ENCODE assay signal across 10 mouse cellular contexts in genomic region chr19:43615571-43616414, GRCm38 (mm10). TPM values are rescaled to one million over a fixed set of nuclear protein-coding genes. Genes with fewer than 3 reads are reported as not detected.
DNase-seq lines count a peak whose midpoint lies in the region; ATAC-seq and TF ChIP-seq lines count a peak whose summit lies in the region.
"Had no signal": no experiment of that assay in that cellular context is flagged by ENCODE, and none has a peak within 500 bp of the region (broad histone marks: within the 10 kb centered on the region; RNA-seq: fewer than 3 reads in every experiment).

No protein-coding gene starts in this region.

- peak; percentile 45 for DNase-seq in embryo, embryonic 11 days
- DNase-seq in embryo, embryonic 10.5 days (ENCODE audit: low spot score): no peak
- no peak for DNase-seq in ES-E14 (ENCODE audit: low read depth, low spot score)
- DNase-seq in hindbrain, embryonic 10.5 days (ENCODE audit: low spot score): peak; percentile 63
- peak; percentile 97 for DNase-seq in midbrain, embryonic 11.5 days (ENCODE audit: low spot score, missing footprints)
- no peak for DNase-seq in cerebellum, adult 9-10 months
- no peak for DNase-seq in ovary, postnatal 36 days (ENCODE audit: low spot score)
- DNase-seq: kidney, adult 11 months had no signal

- ATAC-seq in midbrain, embryonic 11.5 days (ENCODE audit: low FRiP score): no peak
- ATAC-seq in megakaryocyte-erythroid progenitor cell, adult 5-6 weeks (replicated peaks; ENCODE audit: low FRiP score, low TSS enrichment, poor library complexity, severe bottlenecking): no peak

- under 1% methylated on average over 34 of the region's 34 CpGs for WGBS in hindbrain, embryonic 10.5 days
- under 1% methylated on average over 32 of the region's 34 CpGs for WGBS in midbrain, embryonic 11.5 days

- peak overlapping the region; percentile 23 to 41; a peak in 3 of 4 replicates for H3K4me3 ChIP-seq in ES-E14 (ENCODE audit: insufficient read depth in 1 of 2, low read depth in 1 of 2, low read length in 2 of 2, poor library complexity in 1 of 2, severe bottlenecking in 1 of 2)
- H3K4me3 ChIP-seq in hindbrain, embryonic 10.5 days: peak overlapping the region; percentile 52
- H3K4me3 ChIP-seq in midbrain, embryonic 11.5 days (ENCODE audit: low read depth, low read length): peak overlapping the region; percentile 33

- peaks cover 100% of the 10 kb centered on the region for H3K27me3 ChIP-seq in hindbrain, embryonic 10.5 days (ENCODE audit: insufficient read depth, poor library complexity, severe bottlenecking)
- peaks cover 94% of the 10 kb centered on the region for H3K27me3 ChIP-seq in midbrain, embryonic 11.5 days (ENCODE audit: control insufficient read depth, insufficient read depth, low read length)

- no peak overlapping the region for H3K9ac ChIP-seq in ES-E14 (ENCODE audit: insufficient read depth, low read depth, low read length, poor library complexity, severe bottlenecking)
- H3K9ac ChIP-seq in midbrain, embryonic 11.5 days (ENCODE audit: low read length): peak overlapping the region; percentile 20

- no peaks in the 10 kb centered on the region for H3K36me3 ChIP-seq in ES-E14 (ENCODE audit: control insufficient read depth, insufficient read depth, low read length, poor library complexity, severe bottlenecking)
- H3K36me3 ChIP-seq in hindbrain, embryonic 10.5 days: no peaks in the 10 kb centered on the region
- H3K36me3 ChIP-seq in midbrain, embryonic 11.5 days (ENCODE audit: control insufficient read depth, insufficient read depth, low read length): no peaks in the 10 kb centered on the region

- peak overlapping the region; percentile 55 for H3K4me2 ChIP-seq in midbrain, embryonic 11.5 days

- H3K4me1 ChIP-seq in ES-E14 (ENCODE audit: control insufficient read depth in 2 of 2, insufficient read depth in 2 of 2, low read length in 2 of 2, poor library complexity in 1 of 2): peaks cover 0 to 8% of the 10 kb centered on the region in 2 experiments; a peak in 1 of 4 replicates
- peaks cover 55% of the 10 kb centered on the region for H3K4me1 ChIP-seq in hindbrain, embryonic 10.5 days (replicated peaks)
- H3K4me1 ChIP-seq in midbrain, embryonic 11.5 days (ENCODE audit: control insufficient read depth, insufficient read depth, low read length): peaks cover 30% of the 10 kb centered on the region

- H3K27ac ChIP-seq in ES-E14 (ENCODE audit: insufficient read depth, low read depth, low read length, poor library complexity, severe bottlenecking): no peak overlapping the region
- peak overlapping the region; percentile 81 for H3K27ac ChIP-seq in hindbrain, embryonic 10.5 days
- H3K27ac ChIP-seq in midbrain, embryonic 11.5 days (ENCODE audit: low read depth, low read length): peak overlapping the region; percentile 27; the same call in 1 of the 2 replicates

- in situ Hi-C loops in ES-E14 (cut with MboI; ENCODE audit: low sequenced_read_pairs in 2 of 2, unreplicated experiment in 2 of 2): loop anchor here in 1 of 2 experiments (25.0 kb wide), 2 partner anchors 1547 to 1622 kb away; partner anchors contain the start of genes Lbx1 and Tlx1

- H3K9me3 ChIP-seq in ES-E14 (ENCODE audit: control insufficient read depth, insufficient read depth, low read depth, low read length): no peaks in the 10 kb centered on the region
- no peaks in the 10 kb centered on the region for H3K9me3 ChIP-seq in hindbrain, embryonic 10.5 days
- no peaks in the 10 kb centered on the region for H3K9me3 ChIP-seq in midbrain, embryonic 11.5 days (ENCODE audit: control insufficient read depth, low read length)

TF ChIP-seq in ES-E14, 5 proteins besides CTCF, POLR2A, EP300 and RAD21:
- no peak for TF ChIP-seq MAFK (IDR thresholded peaks at IDR 0.05; ENCODE audit: insufficient read depth, low read depth, low read length)
- no peak for TF ChIP-seq CHD2 (IDR thresholded peaks at IDR 0.05; ENCODE audit: low read depth, low read length)
- no peak for TF ChIP-seq ZNF384 (IDR thresholded peaks at IDR 0.05; ENCODE audit: low read depth, low read length)
- TF ChIP-seq HCFC1 (IDR thresholded peaks at IDR 0.05; ENCODE audit: borderline replicate concordance, insufficient read depth, low read length): no peak
- TF ChIP-seq ZC3H11A (IDR thresholded peaks at IDR 0.05; ENCODE audit: borderline replicate concordance, low read depth, low read length): no peak

RNA-seq across cellular contexts. Expression of gene Nkx2-3, which starts 3.7 kb away (rescaled TPM):
- total RNA-seq in ES-E14 (2012; rRNA removed): 0.27 TPM in 1 of 2 replicates, not detected in the other
- polyA plus RNA-seq in hindbrain, embryonic 10.5 days (2016; fragmentation: Nextera tagmentation; extraction: Ambion mirVana): 0.56 and 1.0 TPM in 2 replicates
- polyA plus RNA-seq in midbrain, embryonic 11.5 days (2014; fragmentation: Nextera tagmentation; extraction: Ambion mirVana): 0.60 and 0.77 TPM in 2 replicates
- total RNA-seq in megakaryocyte-erythroid progenitor cell, adult 5-6 weeks (2014; fragmentation: Nextera tagmentation): not detected in 2 replicates
- not detected in 2 replicates for total RNA-seq in megakaryocyte-erythroid progenitor cell, adult 5-6 weeks (2017)
- total RNA-seq: neutrophil, adult 5-6 weeks had no signal

RNA-seq across cellular contexts. Expression of gene Slc25a28, which starts 58.9 kb away (rescaled TPM):
- total RNA-seq in ES-E14 (2012; rRNA removed): 54.8 and 68.4 TPM in 2 replicates
- polyA plus RNA-seq in hindbrain, embryonic 10.5 days (2016; fragmentation: Nextera tagmentation; extraction: Ambion mirVana): 9.2 and 12.3 TPM in 2 replicates
- polyA plus RNA-seq in midbrain, embryonic 11.5 days (2014; fragmentation: Nextera tagmentation; extraction: Ambion mirVana): 7.6 and 9.7 TPM in 2 replicates
- 43.4 and 47.5 TPM in 2 replicates for total RNA-seq in megakaryocyte-erythroid progenitor cell, adult 5-6 weeks (2014; fragmentation: Nextera tagmentation)
- total RNA-seq in megakaryocyte-erythroid progenitor cell, adult 5-6 weeks (2017): 23.8 and 35.2 TPM in 2 replicates

Comparison
In these comparisons a context has a peak if more than half of its experiments do, and no peak if none do; other contexts are left out.
1. DNase-seq: peak in embryo, embryonic 11 days (single experiment), hindbrain, embryonic 10.5 days (single experiment) and midbrain, embryonic 11.5 days (single experiment); none in embryo, embryonic 10.5 days (single experiment), ES-E14 (single experiment), cerebellum, adult 9-10 months (single experiment) and ovary, postnatal 36 days (single experiment).
2. Peak in every context shown above with its lines, with median percentiles within 50 percentile points of each other: H3K4me3 ChIP-seq.